Mouse (Mus musculus) myocyte (in vitro differentiated cells): Measurements from ENCODE around the gene Wfdc1. TPM values are rescaled to one million over a fixed set of nuclear protein-coding genes. Genes with fewer than 3 reads are reported as not detected.

Source experiments
- H3K27me3 ChIP-seq: one replicate; pipeline ENCODE4 v1.6.1; 2011; ENCODE audit not compliant: control insufficient read depth, insufficient read depth, insufficient read length
- H3K36me3 ChIP-seq: one replicate; pipeline ENCODE4 v1.6.1; 2011; ENCODE audit not compliant: control insufficient read depth, insufficient read depth
- H3K4me2 ChIP-seq: one replicate; pipeline ENCODE4 v1.6.1; 2011; ENCODE audit warnings: low read depth, control low read depth
- H3K4me3 ChIP-seq: one replicate; pipeline ENCODE4 v1.5.1; 2011; ENCODE audit warnings: mild to moderate bottlenecking, control low read depth, moderate library complexity
- H3K79me2 ChIP-seq: one replicate; pipeline ENCODE4 v1.6.1; 2011; ENCODE audit not compliant: control insufficient read depth, insufficient read depth
- H3ac ChIP-seq: one replicate; pipeline ENCODE4 v1.6.1; 2011; ENCODE audit not compliant: control insufficient read depth, insufficient read length
- CEBPB ChIP-seq: IDR thresholded peaks from 2 replicates; pipeline ENCODE4 v1.6.1; 2011; ENCODE audit warnings: mild to moderate bottlenecking, moderate library complexity; ENCODE audit not compliant: poor library complexity, insufficient read depth, severe bottlenecking
- E2F4 ChIP-seq: IDR thresholded peaks from one replicate; pipeline ENCODE4 v1.6.1; 2011; ENCODE audit warnings: mild to moderate bottlenecking, control low read depth, moderate library complexity; ENCODE audit not compliant: insufficient read depth
- MAX ChIP-seq: IDR thresholded peaks from one replicate; pipeline ENCODE4 v1.6.1; 2011; ENCODE audit warnings: low read depth, mild to moderate bottlenecking, control low read depth
- MYOD1 ChIP-seq, 3 experiments: IDR thresholded peaks; one replicate each; pipeline ENCODE4 v1.6.1; 2011; ENCODE audit warnings: control low read depth in 2 of 3, low read depth in 2 of 3, mild to moderate bottlenecking in 2 of 3, moderate library complexity in 1 of 3; ENCODE audit not compliant: insufficient read length in 2 of 3, control insufficient read depth in 1 of 3
- MYOG ChIP-seq, 3 experiments: IDR thresholded peaks; one replicate each; pipeline ENCODE4 v1.6.1; 2011; ENCODE audit warnings: control low read depth in 2 of 3, low read depth in 2 of 3, mild to moderate bottlenecking in 2 of 3; ENCODE audit not compliant: insufficient read length in 2 of 3, control insufficient read depth in 1 of 3, insufficient read depth in 1 of 3
- POLR2A ChIP-seq: IDR thresholded peaks from one replicate; pipeline ENCODE4 v1.6.1; 2011; ENCODE audit warnings: low read depth, mild to moderate bottlenecking, control low read depth, moderate library complexity; ENCODE audit not compliant: insufficient read length
- POLR2AphosphoS2 ChIP-seq: IDR thresholded peaks from one replicate; pipeline ENCODE4 v1.6.1; 2011; ENCODE audit warnings: low read depth, control low read depth; ENCODE audit not compliant: insufficient read length
- REST ChIP-seq: IDR thresholded peaks from one replicate; pipeline ENCODE4 v1.6.1; 2011; ENCODE audit warnings: mild to moderate bottlenecking, control low read depth, moderate library complexity; ENCODE audit not compliant: insufficient read depth, insufficient read length
- SRF ChIP-seq: IDR thresholded peaks from one replicate; pipeline ENCODE4 v1.6.1; 2011; ENCODE audit warnings: low read depth; ENCODE audit not compliant: control insufficient read depth, insufficient read length
- TCF12 ChIP-seq: IDR thresholded peaks from one replicate; pipeline ENCODE4 v1.6.1; 2011; ENCODE audit warnings: mild to moderate bottlenecking, control low read depth; ENCODE audit not compliant: poor library complexity, insufficient read depth, severe bottlenecking
- TCF3 ChIP-seq: IDR thresholded peaks from one replicate; pipeline ENCODE4 v1.6.1; 2011; ENCODE audit warnings: low read depth, control low read depth; ENCODE audit not compliant: insufficient read length
- USF1 ChIP-seq: IDR thresholded peaks from one replicate; pipeline ENCODE4 v1.6.1; 2011; ENCODE audit warnings: low read depth, mild to moderate bottlenecking, control low read depth, moderate library complexity
- polyA plus RNA-seq: library from polyadenylated mRNA; unstranded; fragments of >200 nt; fragmentation: generic; extraction: Trizol; gene quantifications from one replicate; pipeline ENCODE4 v1.2.1, GENCODE M21; 2012; ENCODE audit warnings: missing spikeins

Wfdc1 gene
- polyA plus RNA-seq, 1 experiment, result 1.1 TPM

DNA sequence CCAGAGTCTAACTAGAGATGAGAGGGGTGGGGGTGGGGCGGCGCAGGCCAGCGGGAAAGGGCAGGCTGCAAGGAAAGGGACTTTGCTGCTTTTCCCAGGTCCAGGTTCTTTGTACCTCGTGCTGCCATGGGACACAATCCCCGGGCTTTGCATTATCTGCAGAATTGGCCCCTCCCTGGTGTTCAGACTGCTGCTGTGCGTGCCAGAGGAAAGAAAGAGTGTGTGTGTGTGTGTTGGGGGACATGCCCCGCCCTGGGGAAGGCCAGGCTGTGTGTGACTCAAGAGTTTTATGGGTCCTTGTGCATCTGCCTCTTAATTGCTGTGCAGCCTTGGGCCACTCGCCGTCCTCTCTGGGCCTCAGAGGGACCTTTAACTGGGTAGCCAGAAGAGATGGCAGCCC, 2.3 kb downstream of the Wfdc1 start:
- H3K4me2 ChIP-seq, result no peak overlapping the region
- H3K27me3 ChIP-seq, result peaks cover 45% of the 10 kb centered on the region
- H3ac ChIP-seq, result no peak overlapping the region
- TF ChIP-seq CEBPB (no peak), MYOG (IDR thresholded peaks at IDR 0.05; ENCODE audit: control insufficient read depth in 1 of 3, insufficient read depth in 1 of 3, insufficient read length in 2 of 3, low read depth in 2 of 3) (no peak), REST (no peak), POLR2A (no peak), MYOD1 (IDR thresholded peaks at IDR 0.05; ENCODE audit: control insufficient read depth in 1 of 3, insufficient read length in 2 of 3, low read depth in 2 of 3) (no peak), TCF3 (no peak)
- H3K79me2 ChIP-seq, result no peaks in the 10 kb centered on the region
- H3K36me3 ChIP-seq, result no peaks in the 10 kb centered on the region
- H3K4me3 ChIP-seq, result no peak overlapping the region

- Histone ChIP-seq H3K27me3 (peaks cover 41% of the 10 kb centered on the region), H3K4me2 (no peak overlapping the region), H3ac (no peak overlapping the region), H3K4me3 (no peak overlapping the region), H3K79me2 (no peaks in the 10 kb centered on the region), H3K36me3 (no peaks in the 10 kb centered on the region)
- TF ChIP-seq POLR2A (no peak), TCF12 (no peak), REST (no peak), CEBPB (no peak), MAX (no peak), USF1 (no peak), MYOG (IDR thresholded peaks at IDR 0.05; ENCODE audit: control insufficient read depth in 1 of 3, insufficient read depth in 1 of 3, insufficient read length in 2 of 3, low read depth in 2 of 3) (no peak), MYOD1 (IDR thresholded peaks at IDR 0.05; ENCODE audit: control insufficient read depth in 1 of 3, insufficient read length in 2 of 3, low read depth in 2 of 3) (no peak), SRF (no peak), POLR2AphosphoS2 (no peak), TCF3 (no peak), E2F4 (no peak)
Measured at GRCm38 (mm10) chr8:119669284-119669683, 3.1 kb downstream of the Wfdc1 start.

GRCm38 (mm10) chr8:119670419-119671091, 4.4 kb downstream of the Wfdc1 start:
- no peaks in the 10 kb centered on the region for H3K36me3 ChIP-seq
- no peak overlapping the region for H3K4me3 ChIP-seq
- H3K27me3 ChIP-seq, result peaks cover 28% of the 10 kb centered on the region
- H3K4me2 ChIP-seq, result peak overlapping the region; percentile 45
- no peaks in the 10 kb centered on the region for H3K79me2 ChIP-seq
- no peak overlapping the region for H3ac ChIP-seq
- no peak for TF ChIP-seq MYOG (IDR thresholded peaks at IDR 0.05; ENCODE audit: control insufficient read depth in 1 of 3, insufficient read depth in 1 of 3, insufficient read length in 2 of 3, low read depth in 2 of 3)
- TF ChIP-seq POLR2A, result no peak
- no peak for TF ChIP-seq USF1
- no peak for TF ChIP-seq SRF
- no peak for TF ChIP-seq POLR2AphosphoS2
- TF ChIP-seq TCF12, result no peak
- TF ChIP-seq CEBPB, result no peak
- TF ChIP-seq REST, result no peak
- TF ChIP-seq MAX, result no peak
- TF ChIP-seq TCF3, result no peak
- no peak for TF ChIP-seq MYOD1 (IDR thresholded peaks at IDR 0.05; ENCODE audit: control insufficient read depth in 1 of 3, insufficient read length in 2 of 3, low read depth in 2 of 3)
- no peak for TF ChIP-seq E2F4

- H3K27me3 ChIP-seq, result no peaks in the 10 kb centered on the region
- H3K79me2 ChIP-seq, result no peaks in the 10 kb centered on the region
- H3K36me3 ChIP-seq, result no peaks in the 10 kb centered on the region
- no peak overlapping the region for H3K4me2 ChIP-seq
- no peak overlapping the region for H3K4me3 ChIP-seq
- no peak overlapping the region for H3ac ChIP-seq
- TF ChIP-seq TCF3 (no peak), CEBPB (no peak), SRF (no peak), TCF12 (no peak), REST (no peak), MAX (no peak), POLR2AphosphoS2 (no peak), E2F4 (no peak), MYOG (IDR thresholded peaks at IDR 0.05; ENCODE audit: control insufficient read depth in 1 of 3, insufficient read depth in 1 of 3, insufficient read length in 2 of 3, low read depth in 2 of 3) (no peak), MYOD1 (IDR thresholded peaks at IDR 0.05; ENCODE audit: control insufficient read depth in 1 of 3, insufficient read length in 2 of 3, low read depth in 2 of 3) (no peak), USF1 (no peak), POLR2A (no peak)
Measured at GRCm38 (mm10) chr8:119673976-119674555, 7.9 kb downstream of the Wfdc1 start.
